Mouse (Mus musculus) heart, embryonic 14.5 days (tissue): Measurements from ENCODE around the gene Bid. TPM values are rescaled to one million over a fixed set of nuclear protein-coding genes. Genes with fewer than 3 reads are reported as not detected.
"Not testable (repeated sequence)": the region's sequence is repeated elsewhere in the genome, so short reads cannot be mapped to it uniquely, and the experiment has no call there.

ENCODE experiments used
- ATAC-seq: fragments of 200-750 bp; cut with Nextera tagmentation; 2 replicates; pipeline ENCODE4 v1.8.0; 2017; ENCODE audit warnings: low read depth, moderate TSS enrichment; ENCODE audit not compliant: insufficient number of reproducible peaks, insufficient read depth, low FRiP score
- H3K27ac ChIP-seq, 2 experiments: fragments of 200-500 bp in 1 of 2; fragments of 300-500 bp in 1 of 2; sonication (generic) in 1 of 2; replicated peaks in 1 of 2; 2 replicates each; pipeline ENCODE4 v1.5.1; 2012 to 2014; ENCODE audit warnings: low read depth in 2 of 2, low read length in 2 of 2, control low read depth in 1 of 2, mild to moderate bottlenecking in 1 of 2, mixed read lengths in 1 of 2; ENCODE audit not compliant: control insufficient read depth in 1 of 2, insufficient read depth in 1 of 2
- H3K27me3 ChIP-seq: fragments of 300-500 bp; sonication (generic); 2 replicates; pipeline ENCODE4 v1.6.1; 2014; ENCODE audit warnings: mild to moderate bottlenecking, low read length, control low read depth; ENCODE audit not compliant: control insufficient read depth, insufficient read depth
- H3K36me3 ChIP-seq: fragments of 300-500 bp; sonication (generic); 2 replicates; pipeline ENCODE4 v1.6.1; 2014; ENCODE audit warnings: mild to moderate bottlenecking, control low read depth, low read length, mixed read lengths; ENCODE audit not compliant: control insufficient read depth, insufficient read depth
- H3K4me1 ChIP-seq, 2 experiments: fragments of 200-500 bp in 1 of 2; fragments of 300-500 bp in 1 of 2; sonication (generic) in 1 of 2; 2 replicates each; pipeline ENCODE4 v1.6.1; 2012 to 2014; ENCODE audit warnings: low read length in 2 of 2, control low read depth in 1 of 2, mixed read lengths in 1 of 2; ENCODE audit not compliant: control insufficient read depth in 2 of 2, insufficient read depth in 2 of 2
- H3K4me2 ChIP-seq: fragments of 300-500 bp; sonication (generic); 2 replicates; pipeline ENCODE4 v1.6.1; 2014; ENCODE audit warnings: mild to moderate bottlenecking, low read length
- H3K4me3 ChIP-seq, 2 experiments: fragments of 200-500 bp in 1 of 2; fragments of 300-500 bp in 1 of 2; sonication (generic) in 1 of 2; 2 replicates each; pipeline ENCODE4 v1.5.1; 2012 to 2014; ENCODE audit warnings: low read length in 2 of 2, mild to moderate bottlenecking in 2 of 2, control low read depth in 1 of 2, low read depth in 1 of 2, moderate library complexity in 1 of 2; ENCODE audit not compliant: control insufficient read depth in 1 of 2, insufficient read depth in 1 of 2
- H3K9ac ChIP-seq: fragments of 300-500 bp; sonication (generic); 2 replicates; pipeline ENCODE4 v1.6.1; 2014; ENCODE audit warnings: mild to moderate bottlenecking, low read length
- H3K9me3 ChIP-seq: fragments of 300-500 bp; sonication (generic); 2 replicates; pipeline ENCODE4 v1.6.1; 2016; ENCODE audit warnings: low read length, control low read depth; ENCODE audit not compliant: control insufficient read depth
- WGBS: fragments of 180-500 bp; shearing (Covaris S2); extraction: QIAGEN DNeasy Blood & Tissue Kit; methylation state at CpG from one replicate; pipeline ENCODE4 v1.1.7; 2014; 5-methylcytosine and 5-hydroxymethylcytosine counted together
- polyA plus RNA-seq: library from polyadenylated mRNA; unstranded; fragments of >200 nt; fragmentation: Nextera tagmentation; extraction: Ambion mirVana; gene quantifications from 2 replicates; pipeline ENCODE4 v1.2.1, GENCODE M21; 2014

Gene Bid
- polyA plus RNA-seq, 1 experiment from 2014 or later: 8.0 TPM

DNA sequence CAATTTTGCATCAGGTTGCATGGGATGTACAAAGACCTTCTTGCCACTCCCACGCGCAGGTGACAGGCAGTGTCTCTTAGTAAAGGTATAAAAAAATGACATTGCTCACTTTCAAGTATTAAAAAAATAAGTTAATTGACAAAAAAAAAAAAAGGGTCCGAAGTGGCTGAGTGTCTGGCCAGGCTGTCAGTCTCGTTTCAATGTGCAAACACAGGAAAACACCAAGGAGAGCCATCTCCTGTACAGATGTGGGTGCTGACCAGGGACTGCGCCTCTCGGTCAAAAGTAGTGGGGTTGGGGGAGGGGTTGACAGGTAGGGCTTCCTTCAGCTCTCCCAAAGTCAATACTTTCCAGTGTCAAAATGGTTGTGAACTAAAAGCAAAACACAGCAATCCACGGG is 17.0 kb upstream of the Bid start:
- H3K9ac ChIP-seq: no peak overlapping the region
- 88% methylated on average over 7 of the region's 7 CpGs for WGBS
- H3K27ac ChIP-seq: no peak overlapping the region
- peaks cover 65% of the 10 kb centered on the region for H3K36me3 ChIP-seq
- H3K4me3 ChIP-seq: no peak overlapping the region
- H3K4me2 ChIP-seq: no peak overlapping the region
- no peak for ATAC-seq
- H3K9me3 ChIP-seq: no peaks in the 10 kb centered on the region
- H3K4me1 ChIP-seq: peaks cover 7 to 10% of the 10 kb centered on the region in 2 experiments
- no peaks in the 10 kb centered on the region for H3K27me3 ChIP-seq

DNA sequence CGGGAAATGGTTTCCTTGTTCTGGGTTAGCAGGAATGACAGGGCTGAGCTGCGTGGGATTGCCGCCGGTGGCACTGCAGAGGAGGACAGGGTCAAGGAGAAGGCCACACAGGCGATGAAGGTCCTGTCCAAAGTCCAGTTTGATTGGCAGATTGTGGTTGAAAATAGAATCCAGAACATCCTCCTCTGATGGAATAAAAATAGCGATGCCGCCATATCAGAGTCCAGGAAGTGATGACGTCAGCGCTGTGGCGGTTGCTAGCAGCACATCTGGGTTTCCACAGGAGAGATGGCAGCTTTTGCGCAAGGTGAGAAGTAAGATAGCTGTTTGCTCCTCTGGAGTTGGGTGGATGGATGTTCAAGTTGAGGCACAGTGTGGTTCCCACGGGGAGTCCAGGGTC is 15.9 kb upstream of the Bid start:
- no peak for ATAC-seq
- Histone ChIP-seq H3K4me2 (no peak overlapping the region), H3K27ac (0 out of 4 replicates have a peak overlapping the region, but pooled peaks of 1 of the 2 experiments have one; percentile 9), H3K4me3 (no peak overlapping the region), H3K27me3 (no peaks in the 10 kb centered on the region), H3K9ac (no peak overlapping the region), H3K36me3 (peaks cover 68% of the 10 kb centered on the region), H3K4me1 (peaks cover 9 to 12% of the 10 kb centered on the region in 2 experiments), H3K9me3 (no peaks in the 10 kb centered on the region)
- 40% methylated on average over 12 of the region's 12 CpGs for WGBS

DNA sequence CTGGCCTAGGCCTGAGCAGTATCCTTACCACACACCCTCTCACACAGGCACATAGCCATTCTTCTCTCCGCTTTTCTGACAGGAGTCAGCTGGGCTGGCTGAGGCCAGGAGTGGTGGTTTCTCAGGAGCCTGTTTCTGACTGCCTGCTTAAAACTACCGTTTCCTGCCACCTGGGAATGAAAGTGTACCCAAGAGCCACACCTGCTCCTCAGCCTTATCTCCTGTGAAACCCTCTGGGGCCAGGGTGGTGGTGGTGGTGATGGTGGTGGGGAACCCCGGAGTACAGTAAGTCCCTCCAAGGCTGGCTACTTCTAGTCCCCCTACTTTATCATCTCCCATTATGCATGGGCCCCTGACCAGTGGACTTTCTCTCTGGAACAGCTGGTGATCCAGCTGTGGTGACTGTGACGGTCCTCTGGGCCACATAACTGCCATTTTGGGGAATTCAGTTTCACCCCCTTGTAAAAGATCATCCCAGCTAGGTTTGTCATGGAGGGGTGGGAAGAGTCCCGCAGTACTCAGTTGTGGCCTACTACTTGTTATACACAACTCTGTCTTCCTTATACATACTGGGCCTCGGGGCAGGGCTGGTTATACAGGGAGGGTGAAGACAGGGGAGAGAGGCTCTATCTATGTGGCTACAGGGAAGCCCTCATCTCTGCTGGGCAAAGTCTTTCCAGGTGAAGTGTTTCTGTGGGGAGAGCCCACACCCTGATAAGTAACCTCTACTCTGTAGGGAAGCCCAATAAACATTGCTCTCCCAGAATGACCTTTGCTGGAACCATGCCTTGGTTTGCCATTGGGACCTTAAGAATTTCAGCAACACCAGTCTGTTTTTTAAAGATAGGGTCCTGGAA is 14.0 kb upstream of the Bid start:
- no peak for ATAC-seq
- no peak overlapping the region for H3K9ac ChIP-seq
- no peak overlapping the region for H3K4me2 ChIP-seq
- peaks cover 9 to 12% of the 10 kb centered on the region in 2 experiments for H3K4me1 ChIP-seq
- no peak overlapping the region for H3K4me3 ChIP-seq
- H3K27ac ChIP-seq: no peak overlapping the region
- H3K27me3 ChIP-seq: no peaks in the 10 kb centered on the region
- H3K36me3 ChIP-seq: peaks cover 63% of the 10 kb centered on the region
- 84% methylated on average over 6 of the region's 6 CpGs for WGBS
- H3K9me3 ChIP-seq: no peaks in the 10 kb centered on the region

DNA sequence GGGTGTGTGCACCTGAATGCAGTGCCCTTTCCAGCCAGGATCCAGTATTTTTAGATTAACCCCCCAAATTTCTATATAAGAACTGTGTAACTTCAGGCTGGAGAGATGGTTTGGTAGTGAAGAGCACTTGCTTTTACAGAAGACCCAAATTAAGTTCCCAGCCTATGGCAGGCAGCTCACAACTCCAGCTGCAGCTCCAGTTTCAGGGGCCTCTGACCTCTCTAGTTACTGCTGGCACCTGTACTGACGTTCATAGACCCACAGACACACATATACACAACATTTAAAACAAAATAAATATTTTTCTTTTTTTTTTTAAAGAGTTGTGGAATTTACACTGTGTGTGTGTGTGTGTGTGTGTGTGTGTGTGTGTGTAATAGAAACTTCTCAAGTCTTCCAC is 12.8 kb upstream of the Bid start:
- 74% methylated on average over 1 of the region's 1 CpGs for WGBS
- Histone ChIP-seq H3K27ac (no peak overlapping the region), H3K9me3 (no peaks in the 10 kb centered on the region), H3K36me3 (peaks cover 51% of the 10 kb centered on the region), H3K4me1 (peaks cover 9 to 12% of the 10 kb centered on the region in 2 experiments), H3K27me3 (no peaks in the 10 kb centered on the region), H3K9ac (no peak overlapping the region), H3K4me2 (no peak overlapping the region), H3K4me3 (no peak overlapping the region)
- ATAC-seq: no peak

DNA sequence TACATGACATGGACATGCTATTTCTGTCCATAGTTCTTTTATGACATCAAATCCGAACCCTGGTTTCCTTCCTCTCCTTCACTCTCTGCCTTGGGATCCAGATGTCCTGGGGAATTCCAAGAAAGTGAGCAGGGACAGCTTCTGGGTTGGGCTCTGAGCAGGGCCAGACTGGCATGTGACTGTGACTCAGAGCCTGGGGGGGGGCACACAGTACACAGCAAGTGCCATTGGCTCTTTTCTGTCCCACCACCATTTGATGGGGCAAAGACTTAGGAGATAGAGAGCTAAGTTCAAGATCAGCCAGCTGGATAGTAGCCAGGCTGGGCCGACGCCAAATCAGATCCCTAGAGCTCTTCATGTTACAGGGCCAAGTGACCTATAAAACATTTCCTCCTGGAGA is 11.1 kb upstream of the Bid start:
- Histone ChIP-seq H3K27ac (no peak overlapping the region), H3K9ac (no peak overlapping the region), H3K27me3 (no peaks in the 10 kb centered on the region), H3K4me2 (no peak overlapping the region), H3K9me3 (no peaks in the 10 kb centered on the region), H3K4me3 (no peak overlapping the region), H3K4me1 (peaks cover 8% of the 10 kb centered on the region in 2 experiments), H3K36me3 (peaks cover 40% of the 10 kb centered on the region)
- WGBS: 60% methylated on average over 3 of the region's 3 CpGs
- no peak for ATAC-seq

- H3K9me3 ChIP-seq: no peaks in the 10 kb centered on the region
- no peak overlapping the region for H3K9ac ChIP-seq
- no peak overlapping the region for H3K4me3 ChIP-seq
- ATAC-seq: no peak
- peaks cover 31% of the 10 kb centered on the region for H3K36me3 ChIP-seq
- no peak overlapping the region for H3K27ac ChIP-seq
- no peaks in the 10 kb centered on the region for H3K27me3 ChIP-seq
- 51% methylated on average over 2 of the region's 2 CpGs for WGBS
- H3K4me1 ChIP-seq: peaks cover 3% of the 10 kb centered on the region in 2 experiments; a peak in 1 of 4 replicates
- no peak overlapping the region for H3K4me2 ChIP-seq
These were observed 10.2 kb upstream of the Bid start for GRCm38 (mm10) chr6:120926880-120927279.

GRCm38 (mm10) chr6:120924791-120925321 is 8.2 kb upstream of the Bid start:
- not testable (repeated sequence) for H3K9me3 ChIP-seq, H3K4me3 ChIP-seq, H3K4me1 ChIP-seq, ATAC-seq, H3K27me3 ChIP-seq, H3K9ac ChIP-seq, H3K4me2 ChIP-seq, H3K27ac ChIP-seq
- peaks cover 12% of the 10 kb centered on the region; the same call in 1 of the 2 replicates for H3K36me3 ChIP-seq
- 68% methylated on average over 2 of the region's 2 CpGs for WGBS
